Mouse (Mus musculus) cerebellum, adult 11 months (tissue): ENCODE data around the gene Acvr2a.
A peak's percentile ranks its signal among the peaks of the same experiment; 100 is the strongest.
"Not testable (repeated sequence)": the region's sequence is repeated elsewhere in the genome, so short reads cannot be mapped to it uniquely, and the experiment has no call there.

Experiments
- DNase-seq: peaks from one replicate; pipeline ENCODE4 v3.0.0; 2022

The Acvr2a gene

GRCm38 (mm10) chr2:48813371-48814222 lies at the start of gene Acvr2a:
Acvr2a (plus strand) TSS chr2:48814109.
- peak; percentile 92 for DNase-seq

GRCm38 (mm10) chr2:48766513-48766912 lies 47.4 kb upstream of the Acvr2a start:
- no peak for DNase-seq

- DNase-seq, result no peak
These were observed 46.1 kb upstream of the Acvr2a start for GRCm38 (mm10) chr2:48767778-48768177.

GRCm38 (mm10) chr2:48768219-48768618 lies 45.7 kb upstream of the Acvr2a start:
- DNase-seq, result no peak

DNA sequence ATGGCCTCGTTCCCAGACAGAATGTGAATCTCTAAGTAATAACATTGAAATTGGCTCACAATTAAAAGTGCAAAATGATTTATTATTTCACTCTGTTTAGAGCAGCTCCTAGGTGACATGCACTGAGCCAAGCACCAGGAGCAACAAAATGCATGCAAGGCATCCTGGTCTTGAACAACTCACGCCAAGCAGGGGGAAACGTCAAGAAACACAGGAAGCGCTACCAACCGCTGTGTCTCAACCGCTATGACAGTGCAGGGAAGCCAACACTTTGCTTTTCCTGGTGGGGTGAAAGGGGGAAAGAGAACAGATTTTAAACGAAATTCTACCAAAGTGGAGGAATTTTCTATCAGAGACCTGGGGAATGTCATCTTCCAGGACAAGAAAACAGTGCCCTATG lies 43.8 kb upstream of the Acvr2a start:
- no peak for DNase-seq

GRCm38 (mm10) chr2:48770634-48771033 lies 43.3 kb upstream of the Acvr2a start:
- no peak for DNase-seq

DNA sequence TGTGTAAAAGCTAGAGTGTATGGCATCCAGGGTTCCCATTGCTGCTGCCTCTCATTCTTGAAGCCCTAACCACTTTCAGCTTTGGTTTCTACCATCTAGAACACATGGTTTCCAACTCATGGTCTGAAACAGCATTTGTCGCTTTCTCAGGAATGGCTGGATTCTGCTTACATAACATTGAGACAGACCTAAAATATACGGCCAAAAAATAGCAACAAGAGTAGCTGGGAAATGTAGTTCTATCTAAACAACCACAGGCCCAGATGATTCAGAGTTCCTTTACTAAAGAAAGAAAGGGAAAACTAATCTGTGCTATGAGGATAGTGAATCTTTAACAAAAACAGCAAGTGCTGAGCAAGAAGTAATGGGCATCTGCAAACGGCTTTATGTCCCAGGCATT lies 38.6 kb upstream of the Acvr2a start:
- DNase-seq, result no peak

- DNase-seq, result no peak
These were observed 25.0 kb upstream of the Acvr2a start for GRCm38 (mm10) chr2:48788901-48789300.

- DNase-seq, result peak; percentile 33
These were observed 522 bp downstream of the Acvr2a start for GRCm38 (mm10) chr2:48814223-48815038.

- no peak for DNase-seq
These were observed 1.2 kb downstream of the Acvr2a start for GRCm38 (mm10) chr2:48815039-48815590.

DNA sequence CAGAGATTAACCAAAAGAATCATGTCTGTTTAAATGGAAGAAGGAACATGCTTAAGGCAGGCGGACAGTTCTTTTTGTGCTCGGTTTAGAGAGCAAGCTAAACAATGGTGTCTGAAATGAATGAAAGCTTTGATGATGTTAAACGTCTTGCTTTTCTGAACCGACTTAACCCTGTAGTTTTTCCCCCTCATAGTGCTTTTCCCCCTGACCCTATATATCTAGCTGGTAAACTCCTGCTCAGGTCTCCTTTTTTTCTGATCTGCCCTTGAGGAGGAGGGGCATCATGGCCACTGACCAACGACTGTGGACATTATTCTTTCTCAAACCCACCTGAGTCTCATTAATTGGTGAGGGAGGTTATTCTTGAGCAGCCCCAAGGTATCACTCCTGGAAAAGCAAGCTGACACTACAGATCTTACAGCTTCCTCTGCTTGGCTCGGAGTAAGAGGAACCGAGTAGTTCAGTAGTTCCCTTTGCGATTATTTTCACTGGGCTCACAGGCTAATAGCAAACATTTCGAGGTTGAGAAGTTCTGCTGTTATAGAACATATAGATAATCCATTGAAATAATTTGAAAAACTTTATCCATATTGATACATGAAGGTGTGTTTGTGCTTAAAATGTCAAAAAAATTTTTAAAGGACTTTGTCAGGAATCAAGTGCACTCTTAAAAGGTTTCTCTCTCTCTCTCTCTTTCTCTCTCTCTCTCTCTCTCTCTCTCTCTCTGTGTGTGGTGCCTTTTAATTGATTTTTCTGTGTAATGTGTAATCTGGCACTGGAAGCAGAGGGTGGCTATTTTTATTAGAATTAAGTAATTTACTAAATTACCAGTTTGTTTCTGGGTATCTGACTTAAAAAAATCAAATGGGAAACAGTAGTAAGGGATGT lies 2.5 kb downstream of the Acvr2a start:
- no peak for DNase-seq

- no peak for DNase-seq
These were observed 12.0 kb downstream of the Acvr2a start for GRCm38 (mm10) chr2:48825878-48826277.

DNA sequence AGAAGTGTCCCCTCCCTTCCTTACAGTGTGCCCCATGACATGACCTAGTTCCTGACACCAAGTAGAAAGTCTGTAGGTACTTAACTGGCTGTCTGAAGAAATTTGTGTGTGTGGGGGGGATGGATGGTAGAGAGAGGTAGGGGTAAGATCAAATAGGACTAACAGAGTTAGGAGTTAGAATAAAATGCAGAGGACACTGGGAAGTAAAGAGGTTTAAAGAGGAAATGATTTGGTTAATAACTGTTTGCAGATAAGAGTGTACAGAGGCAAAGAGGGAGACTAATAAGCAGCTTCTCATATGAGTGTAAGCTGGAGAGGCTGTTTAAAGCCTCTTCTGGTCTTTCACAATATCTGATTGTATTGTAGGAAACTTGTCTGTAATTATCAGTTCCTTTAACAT lies 12.5 kb downstream of the Acvr2a start:
- no peak for DNase-seq

GRCm38 (mm10) chr2:48830492-48830891 lies 16.6 kb downstream of the Acvr2a start:
- no peak for DNase-seq

GRCm38 (mm10) chr2:48832305-48832704 lies 18.4 kb downstream of the Acvr2a start:
- DNase-seq, result no peak

GRCm38 (mm10) chr2:48833884-48834450 lies 20.1 kb downstream of the Acvr2a start:
- DNase-seq, result no peak

- no peak for DNase-seq
These were observed 27.9 kb downstream of the Acvr2a start for GRCm38 (mm10) chr2:48841611-48842470.

DNA sequence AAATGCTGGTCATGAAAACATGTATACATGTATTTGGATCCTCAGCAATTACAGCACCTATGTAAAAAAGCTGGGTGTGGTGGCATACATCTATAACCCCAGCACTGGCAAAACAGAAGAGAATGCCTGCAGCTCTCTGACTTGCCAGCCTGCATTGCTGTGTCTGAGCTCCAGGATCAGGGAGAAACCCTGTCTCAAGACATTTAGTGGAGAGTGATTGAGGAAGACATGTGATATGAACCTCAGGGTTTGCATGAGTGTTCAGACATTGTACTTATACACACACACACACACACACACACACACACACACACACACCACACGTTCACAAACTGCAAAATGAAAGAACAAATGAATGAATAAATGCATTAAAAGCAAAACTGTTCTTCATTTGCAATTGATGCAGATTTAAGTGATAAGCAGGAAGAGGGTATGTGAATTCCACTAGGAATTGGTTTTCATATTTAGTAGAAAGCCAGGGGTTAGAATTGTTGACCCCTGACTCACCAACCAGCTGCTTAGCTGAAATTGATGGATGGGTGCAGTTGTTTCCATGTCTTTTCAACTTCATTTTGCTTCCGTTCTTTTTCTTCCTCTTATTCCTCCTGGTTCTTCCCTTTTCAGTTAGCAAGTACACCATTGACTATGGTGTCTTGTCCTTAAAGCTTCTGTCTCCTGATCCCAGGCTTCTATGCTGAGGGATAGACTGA lies 32.9 kb downstream of the Acvr2a start:
- no peak for DNase-seq

GRCm38 (mm10) chr2:48865596-48865995 lies 51.7 kb downstream of the Acvr2a start:
- DNase-seq, result not testable (repeated sequence)

- DNase-seq, result no peak
These were observed 54.4 kb downstream of the Acvr2a start for GRCm38 (mm10) chr2:48868199-48868913.
